Mouse (Mus musculus): Measurements from ENCODE around the gene Ptprt. TPM values are rescaled to one million over a fixed set of nuclear protein-coding genes. Genes with fewer than 3 reads are reported as not detected.

The Ptprt gene
- polyA plus RNA-seq (2014; fragmentation: Nextera tagmentation; extraction: Ambion mirVana), result 0.77 and 1.8 TPM in 2 replicates

GRCm38 (mm10) chr2:162660941-162661386 lies at the start of gene Ptprt:
TSS of gene Ptprt (minus strand) at chr2:162661147.
- Histone ChIP-seq H3K27me3 (ENCODE audit: control insufficient read depth, insufficient read depth, low read length) (peaks cover 34% of the 10 kb centered on the region), H3K4me1 (ENCODE audit: control insufficient read depth, insufficient read depth, low read length) (peaks cover 11% of the 10 kb centered on the region)

GRCm38 (mm10) chr2:162710443-162710842 lies 49.5 kb upstream of the Ptprt start:
- WGBS, result 90% methylated on average over 2 of the region's 2 CpGs
- no peak overlapping the region for H3K4me2 ChIP-seq
- ATAC-seq (ENCODE audit: low FRiP score), result no peak

More at GRCm38 (mm10) chr2:162660941-162661386, at the start of gene Ptprt:
- peak within 1 kb of the TSS; percentile 53 for H3K4me3 ChIP-seq (ENCODE audit: low read depth, low read length)
- H3K9me3 ChIP-seq (ENCODE audit: control insufficient read depth, low read length), result no peaks in the 10 kb centered on the region
- peak within 1 kb of the TSS; percentile 98 for H3K4me2 ChIP-seq
- peak within 1 kb of the TSS; percentile 56 for H3K9ac ChIP-seq (ENCODE audit: low read length)
- peak; percentile 91 for DNase-seq (ENCODE audit: low spot score, missing footprints)
- no peak within 1 kb of the TSS for H3K27ac ChIP-seq (ENCODE audit: low read depth, low read length)
- under 1% methylated on average over 56 of the region's 73 CpGs for WGBS
- no peaks in the 10 kb centered on the region for H3K36me3 ChIP-seq (ENCODE audit: control insufficient read depth, insufficient read depth, low read length)
- ATAC-seq (ENCODE audit: low FRiP score), result peak; percentile 57

DNA sequence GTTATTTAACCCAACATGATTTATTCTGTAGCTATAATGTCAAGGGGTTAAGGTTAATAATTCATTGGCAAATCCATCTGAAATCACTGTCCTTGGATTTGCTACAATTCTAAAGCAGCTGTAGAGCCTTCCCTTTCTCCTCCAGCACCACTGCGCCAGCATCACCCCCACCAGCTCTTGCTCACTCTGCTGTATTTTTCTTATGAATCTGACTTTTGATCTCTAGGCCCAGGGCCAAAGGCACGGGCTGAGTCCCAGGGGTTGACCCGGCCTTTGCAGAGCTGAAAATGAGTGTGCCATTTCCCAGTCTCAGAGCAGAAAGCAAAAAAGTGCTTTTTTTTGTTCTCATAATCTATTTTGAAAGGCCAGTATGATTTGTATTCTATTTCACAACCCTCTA lies 38.7 kb upstream of the Ptprt start:
- no peak overlapping the region for H3K4me2 ChIP-seq
- H3K9me3 ChIP-seq (ENCODE audit: control insufficient read depth, low read length), result no peaks in the 10 kb centered on the region
- no peaks in the 10 kb centered on the region for H3K36me3 ChIP-seq (ENCODE audit: control insufficient read depth, insufficient read depth, low read length)
- H3K4me1 ChIP-seq (ENCODE audit: control insufficient read depth, insufficient read depth, low read length), result no peaks in the 10 kb centered on the region
- ATAC-seq (ENCODE audit: low FRiP score) (no peak), DNase-seq (ENCODE audit: low spot score, missing footprints) (no peak)
- no peak overlapping the region for H3K27ac ChIP-seq (ENCODE audit: low read depth, low read length)
- H3K4me3 ChIP-seq (ENCODE audit: low read depth, low read length), result no peak overlapping the region
- no peaks in the 10 kb centered on the region for H3K27me3 ChIP-seq (ENCODE audit: control insufficient read depth, insufficient read depth, low read length)
- 83% methylated on average over 3 of the region's 3 CpGs for WGBS
- H3K9ac ChIP-seq (ENCODE audit: low read length), result no peak overlapping the region

More at GRCm38 (mm10) chr2:162710443-162710842, 49.5 kb upstream of the Ptprt start:
- H3K9ac ChIP-seq (ENCODE audit: low read length), result no peak overlapping the region
- H3K36me3 ChIP-seq (ENCODE audit: control insufficient read depth, insufficient read depth, low read length), result no peaks in the 10 kb centered on the region
- H3K4me3 ChIP-seq (ENCODE audit: low read depth, low read length), result no peak overlapping the region
- no peaks in the 10 kb centered on the region for H3K9me3 ChIP-seq (ENCODE audit: control insufficient read depth, low read length)
- H3K27ac ChIP-seq (ENCODE audit: low read depth, low read length), result no peak overlapping the region
- no peaks in the 10 kb centered on the region for H3K27me3 ChIP-seq (ENCODE audit: control insufficient read depth, insufficient read depth, low read length)
- H3K4me1 ChIP-seq (ENCODE audit: control insufficient read depth, insufficient read depth, low read length), result no peaks in the 10 kb centered on the region
- DNase-seq (ENCODE audit: low spot score, missing footprints), result no peak

- Histone ChIP-seq H3K4me2 (no peak overlapping the region), H3K9ac (ENCODE audit: low read length) (no peak overlapping the region), H3K36me3 (ENCODE audit: control insufficient read depth, insufficient read depth, low read length) (no peaks in the 10 kb centered on the region), H3K27me3 (ENCODE audit: control insufficient read depth, insufficient read depth, low read length) (no peaks in the 10 kb centered on the region), H3K4me3 (ENCODE audit: low read depth, low read length) (no peak overlapping the region), H3K9me3 (ENCODE audit: control insufficient read depth, low read length) (no peaks in the 10 kb centered on the region), H3K27ac (ENCODE audit: low read depth, low read length) (no peak overlapping the region), H3K4me1 (ENCODE audit: control insufficient read depth, insufficient read depth, low read length) (no peaks in the 10 kb centered on the region)
- DNase-seq (ENCODE audit: low spot score, missing footprints), result no peak
- ATAC-seq (ENCODE audit: low FRiP score), result no peak
These were observed 38.1 kb upstream of the Ptprt start for GRCm38 (mm10) chr2:162699036-162699435.

DNA sequence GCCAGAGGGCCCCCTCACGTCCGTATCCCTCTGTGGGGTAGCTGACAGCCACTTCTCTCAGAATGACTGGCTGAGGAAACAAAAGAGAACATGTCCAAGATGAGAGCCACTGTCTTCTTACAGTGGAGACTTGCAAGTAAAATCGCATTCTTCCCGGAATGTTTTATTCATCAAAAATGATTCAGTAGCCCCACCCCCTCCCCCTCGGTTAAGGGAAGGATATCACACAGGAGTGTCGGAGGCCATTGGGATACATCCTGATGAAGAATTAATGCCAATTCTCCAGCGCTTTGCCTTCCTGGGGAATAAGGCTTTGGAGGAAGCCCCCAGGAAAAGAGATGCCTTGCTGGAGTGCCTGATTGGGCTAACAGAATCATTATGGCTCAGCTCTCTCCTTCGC lies 37.1 kb upstream of the Ptprt start:
- no peaks in the 10 kb centered on the region for H3K36me3 ChIP-seq (ENCODE audit: control insufficient read depth, insufficient read depth, low read length)
- H3K27me3 ChIP-seq (ENCODE audit: control insufficient read depth, insufficient read depth, low read length), result no peaks in the 10 kb centered on the region
- H3K4me2 ChIP-seq, result no peak overlapping the region
- no peak overlapping the region for H3K4me3 ChIP-seq (ENCODE audit: low read depth, low read length)
- DNase-seq (ENCODE audit: low spot score, missing footprints) (no peak), ATAC-seq (ENCODE audit: low FRiP score) (no peak)
- H3K9ac ChIP-seq (ENCODE audit: low read length), result no peak overlapping the region
- WGBS, result 84% methylated on average over 8 of the region's 8 CpGs
- no peaks in the 10 kb centered on the region for H3K4me1 ChIP-seq (ENCODE audit: control insufficient read depth, insufficient read depth, low read length)
- H3K27ac ChIP-seq (ENCODE audit: low read depth, low read length), result no peak overlapping the region
- H3K9me3 ChIP-seq (ENCODE audit: control insufficient read depth, low read length), result no peaks in the 10 kb centered on the region

- 81% methylated on average over 10 of the region's 10 CpGs for WGBS
- ATAC-seq (ENCODE audit: low FRiP score), result no peak
These were observed 36.2 kb upstream of the Ptprt start for GRCm38 (mm10) chr2:162697151-162697550.

DNA sequence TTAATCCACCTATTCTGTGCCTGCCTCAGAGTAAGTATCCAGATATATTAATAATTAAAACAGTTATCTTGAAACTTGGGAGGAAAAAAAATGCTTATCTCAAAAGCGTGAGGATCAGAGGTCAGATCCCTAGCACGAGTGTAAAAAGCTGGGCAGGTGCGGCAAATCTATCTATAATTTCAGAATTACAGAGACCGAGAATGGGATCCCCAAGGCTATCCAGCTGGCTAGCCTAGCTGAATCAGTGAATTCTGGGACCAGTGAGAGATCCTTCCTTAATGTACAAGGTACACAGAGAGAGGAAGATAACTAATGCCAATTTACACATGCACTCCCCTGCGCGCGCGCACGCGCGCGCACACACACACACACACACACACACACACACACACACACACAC lies 31.2 kb upstream of the Ptprt start:
- ATAC-seq (ENCODE audit: low FRiP score) (no peak), DNase-seq (ENCODE audit: low spot score, missing footprints) (no peak)
- H3K9me3 ChIP-seq (ENCODE audit: control insufficient read depth, low read length), result no peaks in the 10 kb centered on the region
- 94% methylated on average over 12 of the region's 12 CpGs for WGBS
- no peak overlapping the region for H3K27ac ChIP-seq (ENCODE audit: low read depth, low read length)
- H3K4me3 ChIP-seq (ENCODE audit: low read depth, low read length), result no peak overlapping the region
- H3K4me1 ChIP-seq (ENCODE audit: control insufficient read depth, insufficient read depth, low read length), result no peaks in the 10 kb centered on the region
- no peak overlapping the region for H3K9ac ChIP-seq (ENCODE audit: low read length)
- H3K27me3 ChIP-seq (ENCODE audit: control insufficient read depth, insufficient read depth, low read length), result no peaks in the 10 kb centered on the region
- no peaks in the 10 kb centered on the region for H3K36me3 ChIP-seq (ENCODE audit: control insufficient read depth, insufficient read depth, low read length)
- H3K4me2 ChIP-seq, result no peak overlapping the region

More at GRCm38 (mm10) chr2:162697151-162697550, 36.2 kb upstream of the Ptprt start:
- Histone ChIP-seq H3K4me2 (no peak overlapping the region), H3K4me3 (ENCODE audit: low read depth, low read length) (no peak overlapping the region), H3K9me3 (ENCODE audit: control insufficient read depth, low read length) (no peaks in the 10 kb centered on the region), H3K9ac (ENCODE audit: low read length) (no peak overlapping the region), H3K4me1 (ENCODE audit: control insufficient read depth, insufficient read depth, low read length) (no peaks in the 10 kb centered on the region), H3K36me3 (ENCODE audit: control insufficient read depth, insufficient read depth, low read length) (no peaks in the 10 kb centered on the region), H3K27me3 (ENCODE audit: control insufficient read depth, insufficient read depth, low read length) (no peaks in the 10 kb centered on the region), H3K27ac (ENCODE audit: low read depth, low read length) (no peak overlapping the region)
- DNase-seq (ENCODE audit: low spot score, missing footprints), result no peak

DNA sequence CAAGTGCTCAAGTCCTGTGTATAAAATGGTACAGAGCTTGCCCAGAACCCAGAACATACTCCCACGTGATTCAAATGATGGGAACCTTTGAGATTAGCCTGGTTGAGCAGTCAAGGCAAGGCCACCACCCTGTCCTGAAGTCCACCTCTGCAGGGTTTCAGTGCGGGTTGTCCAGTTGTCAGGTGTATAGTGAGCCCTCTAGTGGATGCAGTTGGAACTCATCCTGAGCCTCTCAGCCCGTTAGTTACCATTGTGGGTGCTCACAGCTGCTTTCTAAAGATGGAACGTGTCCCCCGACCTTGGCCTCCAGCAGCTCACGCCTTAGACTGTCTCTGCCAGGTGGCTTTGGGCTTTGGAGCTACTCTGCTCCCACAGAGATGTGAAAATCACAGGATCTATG lies 21.7 kb upstream of the Ptprt start:
- DNase-seq (ENCODE audit: low spot score, missing footprints) (no peak), ATAC-seq (ENCODE audit: low FRiP score) (peak; percentile 48; the same call in 1 of the 2 replicates)
- no peak overlapping the region for H3K4me2 ChIP-seq

GRCm38 (mm10) chr2:162662431-162662970 lies 1.6 kb upstream of the Ptprt start:
- Histone ChIP-seq H3K27me3 (ENCODE audit: control insufficient read depth, insufficient read depth, low read length) (peaks cover 34% of the 10 kb centered on the region), H3K9me3 (ENCODE audit: control insufficient read depth, low read length) (no peaks in the 10 kb centered on the region), H3K4me2 (no peak overlapping the region), H3K9ac (ENCODE audit: low read length) (no peak overlapping the region), H3K4me3 (ENCODE audit: low read depth, low read length) (no peak overlapping the region), H3K27ac (ENCODE audit: low read depth, low read length) (no peak overlapping the region), H3K36me3 (ENCODE audit: control insufficient read depth, insufficient read depth, low read length) (no peaks in the 10 kb centered on the region), H3K4me1 (ENCODE audit: control insufficient read depth, insufficient read depth, low read length) (peaks cover 11% of the 10 kb centered on the region)
- 25% methylated on average over 1 of the region's 1 CpGs for WGBS
- DNase-seq (ENCODE audit: low spot score, missing footprints) (no peak), ATAC-seq (ENCODE audit: low FRiP score) (no peak)

More for the DNA sequence above, 21.7 kb upstream of the Ptprt start:
- Histone ChIP-seq H3K27me3 (ENCODE audit: control insufficient read depth, insufficient read depth, low read length) (no peaks in the 10 kb centered on the region), H3K27ac (ENCODE audit: low read depth, low read length) (no peak overlapping the region), H3K9ac (ENCODE audit: low read length) (no peak overlapping the region), H3K9me3 (ENCODE audit: control insufficient read depth, low read length) (no peaks in the 10 kb centered on the region), H3K36me3 (ENCODE audit: control insufficient read depth, insufficient read depth, low read length) (no peaks in the 10 kb centered on the region), H3K4me3 (ENCODE audit: low read depth, low read length) (no peak overlapping the region), H3K4me1 (ENCODE audit: control insufficient read depth, insufficient read depth, low read length) (no peaks in the 10 kb centered on the region)
- WGBS, result 24% methylated on average over 6 of the region's 6 CpGs

Measured in midbrain, embryonic 11.5 days (tissue).